Mouse (Mus musculus): ENCODE data around the gene Gtdc1. TPM values are rescaled to one million over a fixed set of nuclear protein-coding genes. Genes with fewer than 3 reads are reported as not detected.
A peak's percentile ranks its signal among the peaks of the same experiment; 100 is the strongest.

Gene Gtdc1
- total RNA-seq, 1 experiment from 2014 or later: 72.0 TPM

- no peak for ATAC-seq (ENCODE audit: extremely low read depth, insufficient number of reproducible peaks, low FRiP score, poor library complexity, severe bottlenecking)
Observed at GRCm38 (mm10) chr2:44813729-44814128, 113.7 kb downstream of the Gtdc1 start.

GRCm38 (mm10) chr2:44804497-44804896, 123.0 kb downstream of the Gtdc1 start:
- peak; percentile 75; the same call in 1 of the 2 replicates for ATAC-seq (ENCODE audit: extremely low read depth, insufficient number of reproducible peaks, low FRiP score, poor library complexity, severe bottlenecking)

- no peak for ATAC-seq (ENCODE audit: extremely low read depth, insufficient number of reproducible peaks, low FRiP score, poor library complexity, severe bottlenecking)
Observed at GRCm38 (mm10) chr2:44801361-44801760, 126.1 kb downstream of the Gtdc1 start.

- no peak for ATAC-seq (ENCODE audit: extremely low read depth, insufficient number of reproducible peaks, low FRiP score, poor library complexity, severe bottlenecking)
Observed at GRCm38 (mm10) chr2:44791840-44792239, 135.6 kb downstream of the Gtdc1 start.

- ATAC-seq (ENCODE audit: extremely low read depth, insufficient number of reproducible peaks, low FRiP score, poor library complexity, severe bottlenecking): no peak
Observed at GRCm38 (mm10) chr2:44791134-44791533, 136.3 kb downstream of the Gtdc1 start.

- ATAC-seq (ENCODE audit: extremely low read depth, insufficient number of reproducible peaks, low FRiP score, poor library complexity, severe bottlenecking): no peak
Observed at GRCm38 (mm10) chr2:44782746-44783145, 144.7 kb downstream of the Gtdc1 start.

- ATAC-seq (ENCODE audit: extremely low read depth, insufficient number of reproducible peaks, low FRiP score, poor library complexity, severe bottlenecking): no peak
Observed at GRCm38 (mm10) chr2:44780961-44781360, 146.5 kb downstream of the Gtdc1 start.

- no peak for ATAC-seq (ENCODE audit: extremely low read depth, insufficient number of reproducible peaks, low FRiP score, poor library complexity, severe bottlenecking)
Observed at GRCm38 (mm10) chr2:44763898-44764297, 163.6 kb downstream of the Gtdc1 start.

GRCm38 (mm10) chr2:44736618-44737017, 190.8 kb downstream of the Gtdc1 start:
- ATAC-seq (ENCODE audit: extremely low read depth, insufficient number of reproducible peaks, low FRiP score, poor library complexity, severe bottlenecking): no peak

GRCm38 (mm10) chr2:44721461-44721860, 206.0 kb downstream of the Gtdc1 start:
- no peak for ATAC-seq (ENCODE audit: extremely low read depth, insufficient number of reproducible peaks, low FRiP score, poor library complexity, severe bottlenecking)

- no peak for ATAC-seq (ENCODE audit: extremely low read depth, insufficient number of reproducible peaks, low FRiP score, poor library complexity, severe bottlenecking)
Observed at GRCm38 (mm10) chr2:44705883-44706615, 221.4 kb downstream of the Gtdc1 start.

GRCm38 (mm10) chr2:44700276-44700675, 227.2 kb downstream of the Gtdc1 start:
- ATAC-seq (ENCODE audit: extremely low read depth, insufficient number of reproducible peaks, low FRiP score, poor library complexity, severe bottlenecking): no peak

GRCm38 (mm10) chr2:44696441-44696840, 231.0 kb downstream of the Gtdc1 start:
- ATAC-seq (ENCODE audit: extremely low read depth, insufficient number of reproducible peaks, low FRiP score, poor library complexity, severe bottlenecking): no peak

- no peak for ATAC-seq (ENCODE audit: extremely low read depth, insufficient number of reproducible peaks, low FRiP score, poor library complexity, severe bottlenecking)
Observed at GRCm38 (mm10) chr2:44693898-44694297, 233.6 kb downstream of the Gtdc1 start.

- no peak for ATAC-seq (ENCODE audit: extremely low read depth, insufficient number of reproducible peaks, low FRiP score, poor library complexity, severe bottlenecking)
Observed at GRCm38 (mm10) chr2:44664049-44664448, 263.4 kb downstream of the Gtdc1 start.

- ATAC-seq (ENCODE audit: extremely low read depth, insufficient number of reproducible peaks, low FRiP score, poor library complexity, severe bottlenecking): no peak
Observed at GRCm38 (mm10) chr2:44659870-44660269, 267.6 kb downstream of the Gtdc1 start.

- ATAC-seq (ENCODE audit: extremely low read depth, insufficient number of reproducible peaks, low FRiP score, poor library complexity, severe bottlenecking): no peak
Observed at GRCm38 (mm10) chr2:44659011-44659410, 268.4 kb downstream of the Gtdc1 start.

- no peak for ATAC-seq (ENCODE audit: extremely low read depth, insufficient number of reproducible peaks, low FRiP score, poor library complexity, severe bottlenecking)
Observed at GRCm38 (mm10) chr2:44648537-44648936, 278.9 kb downstream of the Gtdc1 start.

- ATAC-seq (ENCODE audit: extremely low read depth, insufficient number of reproducible peaks, low FRiP score, poor library complexity, severe bottlenecking): no peak
Observed at GRCm38 (mm10) chr2:44646398-44646797, 281.1 kb downstream of the Gtdc1 start.

GRCm38 (mm10) chr2:44639370-44639769, 288.1 kb downstream of the Gtdc1 start:
- ATAC-seq (ENCODE audit: extremely low read depth, insufficient number of reproducible peaks, low FRiP score, poor library complexity, severe bottlenecking): no peak

GRCm38 (mm10) chr2:44638157-44638556, 289.3 kb downstream of the Gtdc1 start:
- ATAC-seq (ENCODE audit: extremely low read depth, insufficient number of reproducible peaks, low FRiP score, poor library complexity, severe bottlenecking): no peak
